26 mouse cellular contexts compared by ENCODE assay signal in genomic region chr10:79686691-79687090, GRCm38 (mm10). TPM values are rescaled to one million over a fixed set of nuclear protein-coding genes. Genes with fewer than 3 reads are reported as not detected.
DNase-seq lines count a peak whose midpoint lies in the region; ATAC-seq and TF ChIP-seq lines count a peak whose summit lies in the region.
"Had no signal": no experiment of that assay in that cellular context is flagged by ENCODE, and none has a peak within 500 bp of the region (broad histone marks: within the 10 kb centered on the region; RNA-seq: fewer than 3 reads in every experiment).

No protein-coding gene starts in this region.

- H3K27me3 ChIP-seq in neural tube, embryonic 11.5 days (ENCODE audit: control insufficient read depth, insufficient read depth, low read length), result no peaks in the 10 kb centered on the region
- no peaks in the 10 kb centered on the region for H3K27me3 ChIP-seq in heart, postnatal 0 days (ENCODE audit: control insufficient read depth, insufficient read depth, low read length)
- H3K27me3 ChIP-seq in hindbrain, embryonic 16.5 days (replicated peaks; ENCODE audit: control insufficient read depth, insufficient read depth, low read length), result no peaks in the 10 kb centered on the region
- H3K27me3 ChIP-seq: limb, embryonic 13.5 days; liver, embryonic 12.5 days had no signal

- no peak overlapping the region for H3K9ac ChIP-seq in neural tube, embryonic 11.5 days (ENCODE audit: low read length)
- no peak overlapping the region for H3K9ac ChIP-seq in heart, postnatal 0 days (replicated peaks; ENCODE audit: low read depth, low read length)
- no peak overlapping the region for H3K9ac ChIP-seq in hindbrain, embryonic 16.5 days (ENCODE audit: low read depth, low read length)
- H3K9ac ChIP-seq: limb, embryonic 13.5 days; liver, embryonic 12.5 days had no signal

- DNase-seq in gastrocnemius, adult 18-20 months (ENCODE audit: low spot score), result peak; percentile 76
- DNase-seq in gastrocnemius, postnatal 36 days, result no peak
- DNase-seq in neural tube, embryonic 11.5 days (ENCODE audit: low spot score), result no peak
- DNase-seq in neural tube, embryonic 10.5 days (ENCODE audit: extremely low spot score, low spot score), result no peak
- peak; percentile 74 for DNase-seq in heart, postnatal 0 days (ENCODE audit: low spot score)
- no peak for DNase-seq in lung, adult 18-20 months
- DNase-seq: adrenal gland, postnatal 25 days; cerebellum, adult 8-10 months; kidney, adult 9 months; kidney, postnatal 25 days; lung, adult 2 months; lung, postnatal 14 days; thymus, adult 2 months; thymus, postnatal 4 days had no signal

- ATAC-seq in neural tube, embryonic 11.5 days (ENCODE audit: insufficient read depth, low FRiP score, low TSS enrichment), result no peak
- ATAC-seq in heart, postnatal 0 days (ENCODE audit: insufficient read depth, low read depth), result peak; percentile 9; the same call in 1 of the 2 replicates
- ATAC-seq in hindbrain, embryonic 16.5 days, result no peak
- ATAC-seq: forebrain, embryonic 16.5 days; hindbrain, postnatal 0 days; intestine, embryonic 16.5 days; liver, embryonic 12.5 days had no signal

- H3K36me3 ChIP-seq in neural tube, embryonic 11.5 days (ENCODE audit: control insufficient read depth, insufficient read depth, low read length), result peaks cover 25% of the 10 kb centered on the region
- H3K36me3 ChIP-seq in heart, postnatal 0 days (replicated peaks; ENCODE audit: control insufficient read depth, insufficient read depth, low read length), result peaks cover 50% of the 10 kb centered on the region
- peaks cover 33% of the 10 kb centered on the region for H3K36me3 ChIP-seq in hindbrain, embryonic 16.5 days (ENCODE audit: control insufficient read depth, insufficient read depth, low read length)

- TF ChIP-seq EP300 in heart, postnatal 0 days (IDR thresholded peaks at IDR 0.05; ENCODE audit: low read depth), result 0 out of 2 replicates have a peak, but pooled peaks have one; percentile 31

- peaks cover 12% of the 10 kb centered on the region; the same call in 1 of the 2 replicates for H3K4me1 ChIP-seq in neural tube, embryonic 11.5 days (ENCODE audit: control insufficient read depth, insufficient read depth, low read length)
- peaks cover 30% of the 10 kb centered on the region for H3K4me1 ChIP-seq in heart, postnatal 0 days (ENCODE audit: control insufficient read depth, insufficient read depth)
- H3K4me1 ChIP-seq in hindbrain, embryonic 16.5 days (ENCODE audit: control insufficient read depth, insufficient read depth, low read depth, low read length), result peaks cover 13% of the 10 kb centered on the region

- intact Hi-C loops in gastrocnemius, postnatal 36 days (cut with DNase I), result no loop called here

- no peaks in the 10 kb centered on the region for H3K9me3 ChIP-seq in neural tube, embryonic 11.5 days (ENCODE audit: control insufficient read depth, low read length)
- no peaks in the 10 kb centered on the region for H3K9me3 ChIP-seq in heart, postnatal 0 days (replicated peaks; ENCODE audit: control insufficient read depth, low read length)
- no peaks in the 10 kb centered on the region for H3K9me3 ChIP-seq in hindbrain, embryonic 16.5 days (ENCODE audit: control insufficient read depth, low read length)
- H3K9me3 ChIP-seq: hindbrain, embryonic 10.5 days; limb, embryonic 13.5 days; liver, embryonic 12.5 days had no signal

- H3K27ac ChIP-seq in neural tube, embryonic 11.5 days (ENCODE audit: low read depth, low read length), result no peak overlapping the region
- peak overlapping the region; percentile 91 for H3K27ac ChIP-seq in heart, postnatal 0 days (ENCODE audit: low read depth)
- H3K27ac ChIP-seq in hindbrain, embryonic 16.5 days (ENCODE audit: low read depth, low read length), result no peak overlapping the region
- H3K27ac ChIP-seq: hindbrain, embryonic 10.5 days; hindbrain, postnatal 0 days; limb, embryonic 13.5 days; liver, embryonic 12.5 days; stomach, postnatal 0 days had no signal

- H3K4me2 ChIP-seq in neural tube, embryonic 11.5 days (ENCODE audit: low read depth), result no peak overlapping the region
- no peak overlapping the region for H3K4me2 ChIP-seq in heart, postnatal 0 days (ENCODE audit: low read depth, low read length)
- no peak overlapping the region for H3K4me2 ChIP-seq in hindbrain, embryonic 16.5 days (ENCODE audit: low read length)
- H3K4me2 ChIP-seq: limb, embryonic 13.5 days; liver, embryonic 12.5 days; midbrain, embryonic 11.5 days had no signal

- WGBS in neural tube, embryonic 11.5 days, result 91% methylated on average over 1 of the region's 1 CpGs
- WGBS in heart, postnatal 0 days, result 33% methylated on average over 1 of the region's 1 CpGs
- 100% methylated on average over 1 of the region's 1 CpGs for WGBS in hindbrain, embryonic 16.5 days

- H3K4me3 ChIP-seq in neural tube, embryonic 11.5 days (ENCODE audit: low read depth, low read length), result 0 out of 2 replicates have a peak overlapping the region, but pooled peaks have one; percentile 2
- no peak overlapping the region for H3K4me3 ChIP-seq in heart, postnatal 0 days (ENCODE audit: low read depth, low read length)
- no peak overlapping the region for H3K4me3 ChIP-seq in hindbrain, embryonic 16.5 days (ENCODE audit: low read length)
- H3K4me3 ChIP-seq: hindbrain, embryonic 10.5 days; limb, embryonic 13.5 days; liver, embryonic 12.5 days had no signal

- no peak for TF ChIP-seq CTCF in heart, postnatal 0 days (IDR thresholded peaks at IDR 0.05; ENCODE audit: low read depth)

RNA-seq across cellular contexts. Expression of gene Gzmm, which starts 2.1 kb away (rescaled TPM):
- total RNA-seq in gastrocnemius, adult 18-20 months (2021), result 10 to 100 TPM in 1 of 2 experiments, 1 to 10 TPM in 1; 8.3 to 10.1 TPM
- 1 to 10 TPM; 4.4 to 6.0 TPM for total RNA-seq in gastrocnemius, postnatal 36 days (2021)
- 0.57 and 0.62 TPM in 2 replicates for polyA plus RNA-seq in neural tube, embryonic 11.5 days (2014; fragmentation: Nextera tagmentation; extraction: Ambion mirVana)
- 2.4 and 2.5 TPM in 2 replicates for total RNA-seq in heart, postnatal 0 days (2014; rRNA removed; ENCODE audit: low replicate concordance)
- 2.1 and 2.8 TPM in 2 replicates for polyA plus RNA-seq in heart, postnatal 0 days (2015; fragmentation: Nextera tagmentation; extraction: Ambion mirVana)
- polyA plus RNA-seq in hindbrain, embryonic 16.5 days (2015; fragmentation: Nextera tagmentation; extraction: Ambion mirVana), result 1.7 TPM in 2 replicates

RNA-seq across cellular contexts. Expression of gene Cdc34, which starts 4.7 kb away (rescaled TPM):
- total RNA-seq in gastrocnemius, adult 18-20 months (2021), result 100 to 1,000 TPM; 388 to 419 TPM
- 100 to 1,000 TPM; 344 to 378 TPM for total RNA-seq in gastrocnemius, postnatal 36 days (2021)
- 165 and 168 TPM in 2 replicates for polyA plus RNA-seq in neural tube, embryonic 11.5 days (2014; fragmentation: Nextera tagmentation; extraction: Ambion mirVana)
- 162 and 183 TPM in 2 replicates for total RNA-seq in heart, postnatal 0 days (2014; rRNA removed; ENCODE audit: low replicate concordance)
- polyA plus RNA-seq in heart, postnatal 0 days (2015; fragmentation: Nextera tagmentation; extraction: Ambion mirVana), result 115 and 120 TPM in 2 replicates
- 73.5 and 84.7 TPM in 2 replicates for polyA plus RNA-seq in hindbrain, embryonic 16.5 days (2015; fragmentation: Nextera tagmentation; extraction: Ambion mirVana)

RNA-seq across cellular contexts. Expression of gene Tpgs1, which starts 17.5 kb away (rescaled TPM):
- total RNA-seq in gastrocnemius, adult 18-20 months (2021), result 10 to 100 TPM; 19.1 to 19.7 TPM
- 10 to 100 TPM; 19.2 to 19.6 TPM for total RNA-seq in gastrocnemius, postnatal 36 days (2021)
- 71.2 and 78.7 TPM in 2 replicates for polyA plus RNA-seq in neural tube, embryonic 11.5 days (2014; fragmentation: Nextera tagmentation; extraction: Ambion mirVana)
- 19.7 and 28.3 TPM in 2 replicates for total RNA-seq in heart, postnatal 0 days (2014; rRNA removed; ENCODE audit: low replicate concordance)
- polyA plus RNA-seq in heart, postnatal 0 days (2015; fragmentation: Nextera tagmentation; extraction: Ambion mirVana), result 43.6 and 45.3 TPM in 2 replicates
- polyA plus RNA-seq in hindbrain, embryonic 16.5 days (2015; fragmentation: Nextera tagmentation; extraction: Ambion mirVana), result 107 and 124 TPM in 2 replicates

RNA-seq across cellular contexts. Expression of gene Bsg, which starts 17.6 kb away (rescaled TPM):
- 100 to 1,000 TPM; 540 to 773 TPM for total RNA-seq in gastrocnemius, adult 18-20 months (2021)
- total RNA-seq in gastrocnemius, postnatal 36 days (2021), result 100 to 1,000 TPM; 528 to 635 TPM
- polyA plus RNA-seq in neural tube, embryonic 11.5 days (2014; fragmentation: Nextera tagmentation; extraction: Ambion mirVana), result 591 and 595 TPM in 2 replicates
- total RNA-seq in heart, postnatal 0 days (2014; rRNA removed; ENCODE audit: low replicate concordance), result 1,449 and 1,606 TPM in 2 replicates
- polyA plus RNA-seq in heart, postnatal 0 days (2015; fragmentation: Nextera tagmentation; extraction: Ambion mirVana), result 1,256 and 1,260 TPM in 2 replicates
- 1,077 and 1,193 TPM in 2 replicates for polyA plus RNA-seq in hindbrain, embryonic 16.5 days (2015; fragmentation: Nextera tagmentation; extraction: Ambion mirVana)

RNA-seq across cellular contexts. Expression of gene Madcam1, which starts 22.3 kb away (rescaled TPM):
- total RNA-seq in gastrocnemius, adult 18-20 months (2021), result not detected
- not detected for total RNA-seq in gastrocnemius, postnatal 36 days (2021)
- polyA plus RNA-seq in neural tube, embryonic 11.5 days (2014; fragmentation: Nextera tagmentation; extraction: Ambion mirVana), result 1.5 and 2.5 TPM in 2 replicates
- total RNA-seq in heart, postnatal 0 days (2014; rRNA removed; ENCODE audit: low replicate concordance), result not detected in 2 replicates
- polyA plus RNA-seq in heart, postnatal 0 days (2015; fragmentation: Nextera tagmentation; extraction: Ambion mirVana), result 1.3 and 1.4 TPM in 2 replicates
- polyA plus RNA-seq in hindbrain, embryonic 16.5 days (2015; fragmentation: Nextera tagmentation; extraction: Ambion mirVana), result 0.99 and 1.5 TPM in 2 replicates
- total RNA-seq: adrenal gland, postnatal 25 days; layer of hippocampus, adult 8-10 months; megakaryocyte progenitor cell, adult 5-6 weeks; neutrophil, adult 5-6 weeks had no signal

Comparison
In these comparisons a context has a peak if more than half of its experiments do, and no peak if none do; other contexts are left out.
1. DNase-seq: peak in gastrocnemius, adult 18-20 months (single experiment) and heart, postnatal 0 days (single experiment); none in gastrocnemius, postnatal 36 days (0 of 2), neural tube, embryonic 11.5 days (single experiment), neural tube, embryonic 10.5 days (single experiment) and lung, adult 18-20 months (0 of 2).